Mouse (Mus musculus) cerebellum, adult 8-10 months (tissue): Measurements from ENCODE around the gene Asb5.
"Not testable (repeated sequence)": the region's sequence is repeated elsewhere in the genome, so short reads cannot be mapped to it uniquely, and the experiment has no call there.

Source experiments
- DNase-seq: peaks from one replicate; pipeline ENCODE4 v3.0.0; 2022

Asb5 gene

GRCm38 (mm10) chr8:54529382-54530296 lies at the start of gene Asb5, which contains the start of gene Spcs3:
Asb5 (plus strand) TSS chr8:54529580.
Spcs3 (minus strand) TSS chr8:54529998.
- DNase-seq = peak; percentile 97

- no peak for DNase-seq
These were observed 42.7 kb upstream of the Asb5 start for GRCm38 (mm10) chr8:54486555-54487273.

- no peak for DNase-seq
These were observed 40.9 kb upstream of the Asb5 start for GRCm38 (mm10) chr8:54488437-54488836.

GRCm38 (mm10) chr8:54491057-54491690 lies 38.2 kb upstream of the Asb5 start:
- no peak for DNase-seq

GRCm38 (mm10) chr8:54491934-54492333 lies 37.4 kb upstream of the Asb5 start:
- no peak for DNase-seq

GRCm38 (mm10) chr8:54493110-54493509 lies 36.3 kb upstream of the Asb5 start:
- DNase-seq = peak; percentile 45

- DNase-seq = no peak
These were observed 35.5 kb upstream of the Asb5 start for GRCm38 (mm10) chr8:54493915-54494314.

GRCm38 (mm10) chr8:54503104-54503503 lies 26.3 kb upstream of the Asb5 start:
- no peak for DNase-seq

GRCm38 (mm10) chr8:54505060-54505459 lies 24.3 kb upstream of the Asb5 start:
- DNase-seq = no peak

GRCm38 (mm10) chr8:54507428-54508095 lies 21.8 kb upstream of the Asb5 start:
- peak; percentile 74 for DNase-seq

- DNase-seq = no peak
These were observed 21.3 kb upstream of the Asb5 start for GRCm38 (mm10) chr8:54508096-54508456.

- DNase-seq = no peak
These were observed 20.6 kb upstream of the Asb5 start for GRCm38 (mm10) chr8:54508814-54509213.

GRCm38 (mm10) chr8:54509221-54509721 lies 20.1 kb upstream of the Asb5 start:
- DNase-seq = no peak

- no peak for DNase-seq
These were observed 17.6 kb upstream of the Asb5 start for GRCm38 (mm10) chr8:54511791-54512190.

- DNase-seq = not testable (repeated sequence)
These were observed 17.2 kb upstream of the Asb5 start for GRCm38 (mm10) chr8:54512200-54512599.

GRCm38 (mm10) chr8:54518756-54519460 lies 10.5 kb upstream of the Asb5 start:
- no peak for DNase-seq

GRCm38 (mm10) chr8:54520516-54520915 lies 8.9 kb upstream of the Asb5 start:
- no peak for DNase-seq

GRCm38 (mm10) chr8:54525606-54526005 lies 3.8 kb upstream of the Asb5 start:
- DNase-seq = no peak

- no peak for DNase-seq
These were observed 2.7 kb upstream of the Asb5 start for GRCm38 (mm10) chr8:54526700-54527099.

GRCm38 (mm10) chr8:54528571-54528970 lies 809 bp upstream of the Asb5 start:
- no peak for DNase-seq

GRCm38 (mm10) chr8:54535172-54535571 lies 5.8 kb downstream of the Asb5 start:
- DNase-seq = no peak

GRCm38 (mm10) chr8:54537285-54537684 lies 7.9 kb downstream of the Asb5 start:
- DNase-seq = no peak
